Mouse (Mus musculus): ENCODE data around the gene Taldo1.

- TF ChIP-seq CTCF (IDR thresholded peaks at IDR 0.05; ENCODE audit: control insufficient read depth, insufficient read depth, insufficient read length) (no peak), USF1 (IDR thresholded peaks at IDR 0.05; ENCODE audit: low read depth) (no peak), MYOG (IDR thresholded peaks at IDR 0.05; ENCODE audit: control insufficient read depth, extremely low read depth, insufficient read length) (no peak)
These were observed 22.1 kb upstream of the Taldo1 start for GRCm38 (mm10) chr7:141369918-141370317.
